Mouse (Mus musculus): ENCODE measurements around the gene Mal.

DNA sequence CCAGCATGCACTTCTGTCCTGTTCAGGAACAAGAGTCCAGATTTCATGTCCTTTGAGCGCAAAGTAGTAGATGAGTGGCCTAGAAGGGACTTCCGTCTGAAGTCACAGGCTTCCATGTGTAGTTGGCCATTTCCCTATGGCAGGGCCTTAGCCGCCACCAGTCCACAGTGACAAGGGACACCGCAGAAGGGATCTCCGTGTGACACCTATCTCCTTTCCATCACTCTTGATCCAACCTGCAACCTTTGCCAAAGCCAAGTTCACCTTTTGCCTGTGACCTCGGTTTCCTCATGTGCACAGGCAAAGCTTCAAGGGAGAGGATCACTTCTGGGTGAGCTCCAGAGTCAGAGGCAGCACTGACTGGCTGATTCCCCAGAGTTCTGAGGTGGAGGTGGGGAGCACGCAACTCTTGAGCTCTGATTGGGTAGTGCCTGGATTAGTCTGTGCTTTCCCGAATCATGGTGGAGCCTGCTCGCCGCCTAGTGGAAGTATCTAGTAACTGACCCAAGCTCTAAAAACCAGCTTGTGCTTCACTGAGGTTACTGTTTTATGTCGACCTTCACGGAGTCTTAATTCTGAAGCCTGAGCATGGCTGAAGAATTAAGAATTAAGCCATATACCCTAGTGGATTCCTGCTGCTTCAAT is 27.3 kb upstream of the Mal start:
- TF ChIP-seq POLR2A (IDR thresholded peaks at IDR 0.05; ENCODE audit: control insufficient read depth, extremely low read depth, insufficient read depth, low read length, poor library complexity) (no peak), CTCF (IDR thresholded peaks at IDR 0.05; ENCODE audit: borderline replicate concordance, control insufficient read depth, extremely low read depth, insufficient read depth, low read length, poor library complexity) (no peak)

Data from thymus, adult 2 months (tissue).